Mouse (Mus musculus) mesoderm, embryonic 11.5 days (tissue): ENCODE results near the gene Lsamp.
A peak's percentile ranks its signal among the peaks of the same experiment; 100 is the strongest.

Experiments
- DNase-seq: peaks from one replicate; pipeline ENCODE4 v3.0.0-alpha.2; 2012; ENCODE audit warnings: low read depth, low spot score

Lsamp gene

GRCm38 (mm10) chr16:40656871-40657270, 672.7 kb downstream of the Lsamp start:
- DNase-seq = no peak

GRCm38 (mm10) chr16:40685531-40685930, 701.4 kb downstream of the Lsamp start:
- DNase-seq = no peak

- no peak for DNase-seq
Observed at GRCm38 (mm10) chr16:40692292-40692691, 708.1 kb downstream of the Lsamp start.

GRCm38 (mm10) chr16:40697253-40697652, 713.1 kb downstream of the Lsamp start:
- no peak for DNase-seq

- DNase-seq = no peak
Observed at GRCm38 (mm10) chr16:40708558-40708957, 724.4 kb downstream of the Lsamp start.

GRCm38 (mm10) chr16:40709574-40709973, 725.4 kb downstream of the Lsamp start:
- DNase-seq = no peak

- peak; percentile 41 for DNase-seq
Observed at GRCm38 (mm10) chr16:40710068-40710467, 725.9 kb downstream of the Lsamp start.

GRCm38 (mm10) chr16:40710491-40710890, 726.3 kb downstream of the Lsamp start:
- DNase-seq = no peak

GRCm38 (mm10) chr16:40713725-40714124, 729.6 kb downstream of the Lsamp start:
- peak; percentile 44 for DNase-seq

GRCm38 (mm10) chr16:40739015-40739414, 754.9 kb downstream of the Lsamp start:
- peak; percentile 74 for DNase-seq

- no peak for DNase-seq
Observed at GRCm38 (mm10) chr16:40739771-40740170, 755.6 kb downstream of the Lsamp start.

GRCm38 (mm10) chr16:40740273-40740672, 756.1 kb downstream of the Lsamp start:
- DNase-seq = no peak

- no peak for DNase-seq
Observed at GRCm38 (mm10) chr16:40827191-40827590, 843.0 kb downstream of the Lsamp start.

- DNase-seq = no peak
Observed at GRCm38 (mm10) chr16:40831536-40831935, 847.4 kb downstream of the Lsamp start.

- peak; percentile 6 for DNase-seq
Observed at GRCm38 (mm10) chr16:40841765-40842164, 857.6 kb downstream of the Lsamp start.

GRCm38 (mm10) chr16:40866733-40867132, 882.6 kb downstream of the Lsamp start:
- no peak for DNase-seq

- no peak for DNase-seq
Observed at GRCm38 (mm10) chr16:40878301-40878700, 894.1 kb downstream of the Lsamp start.

GRCm38 (mm10) chr16:40881942-40882341, 897.8 kb downstream of the Lsamp start:
- DNase-seq = no peak

- peak; percentile 23 for DNase-seq
Observed at GRCm38 (mm10) chr16:40891338-40891737, 907.2 kb downstream of the Lsamp start.

GRCm38 (mm10) chr16:40897768-40898327, 913.7 kb downstream of the Lsamp start:
- DNase-seq = no peak

GRCm38 (mm10) chr16:40907892-40908291, 923.7 kb downstream of the Lsamp start:
- DNase-seq = no peak

- no peak for DNase-seq
Observed at GRCm38 (mm10) chr16:40914141-40914540, 930.0 kb downstream of the Lsamp start.

GRCm38 (mm10) chr16:40930596-40930995, 946.4 kb downstream of the Lsamp start:
- DNase-seq = no peak

GRCm38 (mm10) chr16:40942266-40942665, 958.1 kb downstream of the Lsamp start:
- DNase-seq = no peak
